Mouse (Mus musculus): ENCODE results near the gene Clic3. TPM values are rescaled to one million over a fixed set of nuclear protein-coding genes. Genes with fewer than 3 reads are reported as not detected.

Gene Clic3
- polyA plus RNA-seq, 1 experiment, result not detected

DNA sequence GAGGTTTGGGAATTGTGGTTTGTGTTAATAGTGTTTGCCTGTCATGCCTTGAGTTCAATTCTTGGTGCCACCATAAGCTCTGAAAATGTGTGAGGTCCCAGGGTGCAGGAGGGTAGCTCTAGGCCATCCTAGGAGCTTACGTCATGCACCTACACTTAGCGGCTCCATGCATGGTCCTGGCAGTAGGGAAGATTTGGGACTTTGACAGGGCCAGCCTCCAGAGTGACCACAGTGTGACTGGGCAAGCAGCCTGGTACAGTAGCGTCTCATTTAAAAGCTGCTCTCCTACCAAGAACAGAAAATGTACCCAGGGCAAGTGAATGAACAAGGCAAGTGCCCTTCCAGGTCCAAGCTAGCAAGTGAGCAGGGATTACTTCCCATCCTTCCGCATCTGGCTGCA lies 49.2 kb downstream of the Clic3 start:
- TF ChIP-seq POLR2A (IDR thresholded peaks at IDR 0.05; ENCODE audit: low read depth, low read length) (no peak), CTCF (IDR thresholded peaks at IDR 0.05; ENCODE audit: borderline replicate concordance, insufficient read depth, low read length) (no peak)
- Histone ChIP-seq H3K27ac (ENCODE audit: insufficient read depth, low read length) (no peak overlapping the region), H3K4me3 (ENCODE audit: insufficient read depth, low read length) (no peak overlapping the region), H3K4me1 (ENCODE audit: control insufficient read depth, insufficient read depth, low read length) (no peaks in the 10 kb centered on the region)

DNA sequence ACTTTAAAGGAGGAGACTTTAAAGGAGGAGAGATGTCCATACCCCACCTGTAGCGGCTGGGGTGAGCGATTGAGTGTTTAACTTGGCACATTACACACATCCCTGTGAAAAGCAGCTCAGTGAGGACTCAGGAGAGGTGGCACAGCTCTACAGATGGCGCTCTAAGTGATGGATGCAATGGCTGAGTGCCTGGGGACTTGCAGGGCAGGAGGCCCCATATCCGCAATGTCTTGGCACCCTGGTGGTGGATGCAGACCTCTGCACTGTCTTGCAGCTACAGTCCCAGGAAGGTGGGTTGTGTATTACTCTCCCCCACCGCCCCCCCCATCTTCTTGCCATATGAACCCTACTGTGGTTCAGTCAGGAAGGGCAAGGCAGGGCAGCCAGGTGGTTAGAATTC lies 50.3 kb downstream of the Clic3 start:
- Histone ChIP-seq H3K4me1 (ENCODE audit: control insufficient read depth, insufficient read depth, low read length) (no peaks in the 10 kb centered on the region), H3K27ac (ENCODE audit: insufficient read depth, low read length) (no peak overlapping the region), H3K4me3 (ENCODE audit: insufficient read depth, low read length) (no peak overlapping the region)
- TF ChIP-seq POLR2A (IDR thresholded peaks at IDR 0.05; ENCODE audit: low read depth, low read length), result no peak
- TF ChIP-seq CTCF (IDR thresholded peaks at IDR 0.05; ENCODE audit: borderline replicate concordance, insufficient read depth, low read length), result peak; percentile 25; the same call in 1 of the 2 replicates

Other genes with a start within 250 kb of the Clic3 start
- gene Nelfb, start 245.3 kb upstream of the Clic3 start, polyA plus RNA-seq (2011; ENCODE audit: insufficient read length, low read depth, missing spikeins), result 38.8 and 42.3 TPM in 2 replicates
- gene Stpg3, start 242.2 kb upstream of the Clic3 start, polyA plus RNA-seq (2011; ENCODE audit: insufficient read length, low read depth, missing spikeins), result not detected in 2 replicates
- not detected in 2 replicates for gene Fam166a, start 238.1 kb upstream of the Clic3 start, polyA plus RNA-seq (2011; ENCODE audit: insufficient read length, low read depth, missing spikeins)
- 209 and 237 TPM in 2 replicates for gene Tubb4b, start 232.1 kb upstream of the Clic3 start, polyA plus RNA-seq (2011; ENCODE audit: insufficient read length, low read depth, missing spikeins)
- not detected in 2 replicates for gene Slc34a3, start 222.5 kb upstream of the Clic3 start, polyA plus RNA-seq (2011; ENCODE audit: insufficient read length, low read depth, missing spikeins)
- not detected in 2 replicates for gene Rnf224, start 220.1 kb upstream of the Clic3 start, polyA plus RNA-seq (2011; ENCODE audit: insufficient read length, low read depth, missing spikeins)
- 0.42 TPM in 1 of 2 replicates, not detected in the other for gene Rnf208, start 214.6 kb upstream of the Clic3 start, polyA plus RNA-seq (2011; ENCODE audit: insufficient read length, low read depth, missing spikeins)
- not detected in 2 replicates for gene Cysrt1, start 214.4 kb upstream of the Clic3 start, polyA plus RNA-seq (2011; ENCODE audit: insufficient read length, low read depth, missing spikeins)
- 2.3 TPM in 1 of 2 replicates, not detected in the other for gene AL732309.1, start 210.0 kb upstream of the Clic3 start, polyA plus RNA-seq (2011; ENCODE audit: insufficient read length, low read depth, missing spikeins)
- gene Tmem203, start 201.4 kb upstream of the Clic3 start, polyA plus RNA-seq (2011; ENCODE audit: insufficient read length, low read depth, missing spikeins), result 11.6 and 15.3 TPM in 2 replicates
- gene Tprn, start 194.2 kb upstream of the Clic3 start, polyA plus RNA-seq (2011; ENCODE audit: insufficient read length, low read depth, missing spikeins), result 7.1 and 9.5 TPM in 2 replicates
- gene Ssna1, start 184.4 kb upstream of the Clic3 start, polyA plus RNA-seq (2011; ENCODE audit: insufficient read length, low read depth, missing spikeins), result 46.2 and 49.4 TPM in 2 replicates
- gene Anapc2, start 184.4 kb upstream of the Clic3 start, polyA plus RNA-seq (2011; ENCODE audit: insufficient read length, low read depth, missing spikeins), result 93.8 and 95.3 TPM in 2 replicates
- not detected in 2 replicates for gene Tmem210, start 168.7 kb upstream of the Clic3 start, polyA plus RNA-seq (2011; ENCODE audit: insufficient read length, low read depth, missing spikeins)
- gene Lrrc26, start 166.9 kb upstream of the Clic3 start, polyA plus RNA-seq (2011; ENCODE audit: insufficient read length, low read depth, missing spikeins), result not detected in 2 replicates
- 1.6 and 1.7 TPM in 2 replicates for gene Grin1, start 137.7 kb upstream of the Clic3 start, polyA plus RNA-seq (2011; ENCODE audit: insufficient read length, low read depth, missing spikeins)
- gene Man1b1, start 124.5 kb upstream of the Clic3 start, polyA plus RNA-seq (2011; ENCODE audit: insufficient read length, low read depth, missing spikeins), result 41.1 and 70.7 TPM in 2 replicates
- 29.9 and 32.9 TPM in 2 replicates for gene Dpp7, start 100.5 kb upstream of the Clic3 start, polyA plus RNA-seq (2011; ENCODE audit: insufficient read length, low read depth, missing spikeins)
- gene Uap1l1, start 91.2 kb upstream of the Clic3 start, polyA plus RNA-seq (2011; ENCODE audit: insufficient read length, low read depth, missing spikeins), result 40.0 and 42.2 TPM in 2 replicates
- gene Sapcd2, start 84.5 kb upstream of the Clic3 start, polyA plus RNA-seq (2011; ENCODE audit: insufficient read length, low read depth, missing spikeins), result 3.3 and 5.2 TPM in 2 replicates
- 0.33 and 2.2 TPM in 2 replicates for gene Entpd2, start 61.0 kb upstream of the Clic3 start, polyA plus RNA-seq (2011; ENCODE audit: insufficient read length, low read depth, missing spikeins)
- gene Npdc1, start 57.5 kb upstream of the Clic3 start, polyA plus RNA-seq (2011; ENCODE audit: insufficient read length, low read depth, missing spikeins), result 86.0 and 107 TPM in 2 replicates
- not detected in 2 replicates for gene Fut7, start 33.6 kb upstream of the Clic3 start, polyA plus RNA-seq (2011; ENCODE audit: insufficient read length, low read depth, missing spikeins)
- 7.8 and 12.1 TPM in 2 replicates for gene Abca2, start 28.1 kb upstream of the Clic3 start, polyA plus RNA-seq (2011; ENCODE audit: insufficient read length, low read depth, missing spikeins)
- 12.9 and 13.6 TPM in 2 replicates for gene Paxx, start 4.3 kb downstream of the Clic3 start, polyA plus RNA-seq (2011; ENCODE audit: insufficient read length, low read depth, missing spikeins)
- gene Ptgds, start 13.2 kb downstream of the Clic3 start, polyA plus RNA-seq (2011; ENCODE audit: insufficient read length, low read depth, missing spikeins), result not detected in 2 replicates
- not detected in 2 replicates for gene Lcn12, start 37.1 kb downstream of the Clic3 start, polyA plus RNA-seq (2011; ENCODE audit: insufficient read length, low read depth, missing spikeins)
- 28.0 and 40.7 TPM in 2 replicates for gene Fbxw5, start 43.9 kb downstream of the Clic3 start, polyA plus RNA-seq (2011; ENCODE audit: insufficient read length, low read depth, missing spikeins)
- 0.91 and 1.2 TPM in 2 replicates for gene C8g, start 44.9 kb downstream of the Clic3 start, polyA plus RNA-seq (2011; ENCODE audit: insufficient read length, low read depth, missing spikeins)
- 11.5 and 13.1 TPM in 2 replicates for gene Traf2, start 90.1 kb downstream of the Clic3 start, polyA plus RNA-seq (2011; ENCODE audit: insufficient read length, low read depth, missing spikeins)
- gene Edf1, start 101.0 kb downstream of the Clic3 start, polyA plus RNA-seq (2011; ENCODE audit: insufficient read length, low read depth, missing spikeins), result 102 and 122 TPM in 2 replicates
- gene Mamdc4, start 118.0 kb downstream of the Clic3 start, polyA plus RNA-seq (2011; ENCODE audit: insufficient read length, low read depth, missing spikeins), result 0.45 and 1.0 TPM in 2 replicates
- gene Phpt1, start 118.4 kb downstream of the Clic3 start, polyA plus RNA-seq (2011; ENCODE audit: insufficient read length, low read depth, missing spikeins), result 33.0 and 46.4 TPM in 2 replicates
- gene Ajm1, start 124.9 kb downstream of the Clic3 start, polyA plus RNA-seq (2011; ENCODE audit: insufficient read length, low read depth, missing spikeins), result 0.17 and 0.25 TPM in 2 replicates
- 51.0 and 63.2 TPM in 2 replicates for gene Rabl6, start 151.7 kb downstream of the Clic3 start, polyA plus RNA-seq (2011; ENCODE audit: insufficient read length, low read depth, missing spikeins)
- not detected in 2 replicates for gene Ccdc183, start 160.8 kb downstream of the Clic3 start, polyA plus RNA-seq (2011; ENCODE audit: insufficient read length, low read depth, missing spikeins)
- 17.3 and 18.3 TPM in 2 replicates for gene Tmem141, start 165.2 kb downstream of the Clic3 start, polyA plus RNA-seq (2011; ENCODE audit: insufficient read length, low read depth, missing spikeins)
- not detected in 2 replicates for gene Fcna, start 171.2 kb downstream of the Clic3 start, polyA plus RNA-seq (2011; ENCODE audit: insufficient read length, low read depth, missing spikeins)
- gene Lcn8, start 196.3 kb downstream of the Clic3 start, polyA plus RNA-seq (2011; ENCODE audit: insufficient read length, low read depth, missing spikeins), result not detected in 2 replicates
- not detected in 2 replicates for gene Lcn5, start 201.1 kb downstream of the Clic3 start, polyA plus RNA-seq (2011; ENCODE audit: insufficient read length, low read depth, missing spikeins)
- gene Lcn6, start 219.9 kb downstream of the Clic3 start, polyA plus RNA-seq (2011; ENCODE audit: insufficient read length, low read depth, missing spikeins), result not detected in 2 replicates
- not detected in 2 replicates for gene Lcn10, start 225.9 kb downstream of the Clic3 start, polyA plus RNA-seq (2011; ENCODE audit: insufficient read length, low read depth, missing spikeins)
- not detected in 2 replicates for gene Obp2a, start 243.2 kb downstream of the Clic3 start, polyA plus RNA-seq (2011; ENCODE audit: insufficient read length, low read depth, missing spikeins)
- gene Bmyc, start 249.9 kb downstream of the Clic3 start, polyA plus RNA-seq (2011; ENCODE audit: insufficient read length, low read depth, missing spikeins), result 14.4 and 21.2 TPM in 2 replicates